ENCODE assay signal across 8 mouse cellular contexts in the genomic region with DNA sequence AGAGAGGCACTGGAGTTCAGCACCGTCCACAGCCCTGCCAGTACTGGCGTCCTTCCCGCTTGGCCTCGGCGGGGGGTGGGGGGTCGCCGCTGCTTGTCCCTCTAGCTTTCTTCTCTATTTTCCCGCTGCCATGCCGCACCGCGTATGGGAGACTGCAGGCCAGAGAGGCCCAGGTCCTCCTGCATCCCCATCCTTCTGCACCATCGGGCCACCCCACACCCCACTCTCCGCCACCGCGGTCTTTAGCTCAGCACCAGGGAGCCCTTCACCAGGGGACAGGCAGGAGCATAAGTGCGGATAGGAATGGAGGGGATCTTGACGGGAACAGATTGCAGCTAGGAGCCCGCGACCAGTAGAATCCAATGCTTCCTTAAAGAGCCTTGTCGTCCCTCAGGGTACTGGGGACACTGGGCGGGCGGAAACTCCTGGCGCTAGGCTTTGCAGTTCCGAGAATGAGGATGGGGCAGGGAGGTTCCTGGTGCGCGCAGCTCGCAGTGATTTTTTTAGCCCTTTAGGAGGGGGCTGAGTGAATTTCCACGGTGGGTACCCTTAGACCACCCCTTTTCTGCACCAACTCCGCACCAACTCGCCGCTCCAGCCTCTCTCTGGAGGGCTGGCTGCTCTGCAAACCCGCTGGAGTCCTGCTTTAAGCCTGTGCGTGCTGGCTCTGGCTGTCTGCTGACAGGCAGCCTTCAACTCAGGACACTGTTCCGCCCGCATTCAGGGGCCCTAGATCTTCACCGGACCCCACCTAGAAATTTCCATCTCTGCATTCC.
DNase-seq lines count a peak whose midpoint lies in the region; ATAC-seq lines count a peak whose summit lies in the region.

No protein-coding gene starts in this region.

- peak overlapping the region; percentile 50 for H3K4me3 ChIP-seq in forebrain, embryonic 14.5 days (ENCODE audit: low read depth, low read length)
- peak overlapping the region; percentile 44 for H3K4me3 ChIP-seq in intestine, embryonic 14.5 days (ENCODE audit: low read depth, low read length)
- H3K4me3 ChIP-seq in stomach, embryonic 14.5 days (ENCODE audit: low read depth, low read length), result peak overlapping the region; percentile 45

- H3K27me3 ChIP-seq in forebrain, embryonic 14.5 days (replicated peaks; ENCODE audit: control insufficient read depth, insufficient read depth, low read length), result peaks cover 36% of the 10 kb centered on the region
- peaks cover 77% of the 10 kb centered on the region for H3K27me3 ChIP-seq in intestine, embryonic 14.5 days (replicated peaks; ENCODE audit: control insufficient read depth, insufficient read depth, low read length)
- H3K27me3 ChIP-seq in stomach, embryonic 14.5 days (ENCODE audit: control insufficient read depth, insufficient read depth, low read length), result peaks cover 7% of the 10 kb centered on the region; the same call in 1 of the 2 replicates

- no peak overlapping the region for H3K27ac ChIP-seq in forebrain, embryonic 14.5 days (ENCODE audit: low read depth, low read length)
- H3K27ac ChIP-seq in intestine, embryonic 14.5 days (ENCODE audit: low read depth), result no peak overlapping the region
- no peak overlapping the region for H3K27ac ChIP-seq in stomach, embryonic 14.5 days (ENCODE audit: low read length)

- peak overlapping the region; percentile 62 for H3K9ac ChIP-seq in forebrain, embryonic 14.5 days (ENCODE audit: low read length)
- no peak overlapping the region for H3K9ac ChIP-seq in intestine, embryonic 14.5 days (ENCODE audit: low read length)
- H3K9ac ChIP-seq in stomach, embryonic 14.5 days (replicated peaks; ENCODE audit: low read depth, low read length), result peak overlapping the region; percentile 23; the same call in 1 of the 2 replicates

- H3K36me3 ChIP-seq in forebrain, embryonic 14.5 days (ENCODE audit: control insufficient read depth, insufficient read depth, low read length), result no peaks in the 10 kb centered on the region
- no peaks in the 10 kb centered on the region for H3K36me3 ChIP-seq in intestine, embryonic 14.5 days (ENCODE audit: control insufficient read depth, insufficient read depth, low read length)
- H3K36me3 ChIP-seq in stomach, embryonic 14.5 days (ENCODE audit: control insufficient read depth, insufficient read depth, low read length), result no peaks in the 10 kb centered on the region

- H3K4me1 ChIP-seq in forebrain, embryonic 14.5 days (ENCODE audit: control insufficient read depth, insufficient read depth, low read length), result peaks cover 7% of the 10 kb centered on the region; the same call in 1 of the 2 replicates
- H3K4me1 ChIP-seq in intestine, embryonic 14.5 days (replicated peaks; ENCODE audit: control insufficient read depth, insufficient read depth, low read length), result 0 out of 2 replicates have a peak, but pooled peaks cover 7% of the 10 kb centered on the region
- peaks cover 9% of the 10 kb centered on the region; the same call in 1 of the 2 replicates for H3K4me1 ChIP-seq in stomach, embryonic 14.5 days (ENCODE audit: control insufficient read depth, insufficient read depth, low read length)

- ATAC-seq in forebrain, embryonic 14.5 days, result peak; percentile 84
- peak; percentile 62 for ATAC-seq in intestine, embryonic 14.5 days (replicated peaks; ENCODE audit: low FRiP score, low TSS enrichment, low read depth)
- peak; percentile 46 for ATAC-seq in megakaryocyte-erythroid progenitor cell, adult 5-6 weeks (replicated peaks; ENCODE audit: low FRiP score, low TSS enrichment, poor library complexity, severe bottlenecking)
- ATAC-seq in stomach, embryonic 14.5 days (ENCODE audit: insufficient number of reproducible peaks, insufficient read depth, low FRiP score, low read depth), result peak; percentile 73; the same call in 1 of the 2 replicates
- no peak for ATAC-seq in erythroid progenitor cell, adult 5-6 weeks (replicated peaks; ENCODE audit: low FRiP score, poor library complexity, severe bottlenecking)

- under 1% methylated on average over 36 of the region's 36 CpGs for WGBS in forebrain, embryonic 14.5 days
- WGBS in intestine, embryonic 14.5 days, result under 1% methylated on average over 34 of the region's 36 CpGs
- under 1% methylated on average over 36 of the region's 36 CpGs for WGBS in stomach, embryonic 14.5 days

- H3K4me2 ChIP-seq in forebrain, embryonic 14.5 days (ENCODE audit: low read length), result peak overlapping the region; percentile 93
- H3K4me2 ChIP-seq in intestine, embryonic 14.5 days (ENCODE audit: low read length), result peak overlapping the region; percentile 80
- peak overlapping the region; percentile 93 for H3K4me2 ChIP-seq in stomach, embryonic 14.5 days (replicated peaks; ENCODE audit: low read depth, low read length)

- no peaks in the 10 kb centered on the region for H3K9me3 ChIP-seq in forebrain, embryonic 14.5 days (replicated peaks; ENCODE audit: control insufficient read depth, low read length)
- H3K9me3 ChIP-seq in intestine, embryonic 14.5 days (ENCODE audit: control insufficient read depth, low read length), result no peaks in the 10 kb centered on the region
- no peaks in the 10 kb centered on the region for H3K9me3 ChIP-seq in stomach, embryonic 14.5 days (ENCODE audit: control insufficient read depth, low read depth, low read length)

- DNase-seq in cerebellum, postnatal 10 days, result peak; percentile 33 to 43
- no peak for DNase-seq in cerebellum, adult 9-10 months
- peak; percentile 57 for DNase-seq in Muller cell, postnatal 12 days (ENCODE audit: inconsistent ontology term)
- DNase-seq in forebrain, embryonic 14.5 days (ENCODE audit: low spot score), result peak; percentile 56
- peak; percentile 81 for DNase-seq in intestine, embryonic 14.5 days (ENCODE audit: low spot score)
